Mouse (Mus musculus) cerebellum, postnatal 4 days (tissue): ENCODE results near the gene Gon4l.
"Not testable (repeated sequence)": the region's sequence is repeated elsewhere in the genome, so short reads cannot be mapped to it uniquely, and the experiment has no call there.

Source experiments
- DNase-seq, 2 experiments: peaks; one replicate each; pipeline ENCODE4 v3.0.0; 2022; ENCODE audit warnings: low spot score in 2 of 2, mixed read lengths in 1 of 2

The Gon4l gene

DNA sequence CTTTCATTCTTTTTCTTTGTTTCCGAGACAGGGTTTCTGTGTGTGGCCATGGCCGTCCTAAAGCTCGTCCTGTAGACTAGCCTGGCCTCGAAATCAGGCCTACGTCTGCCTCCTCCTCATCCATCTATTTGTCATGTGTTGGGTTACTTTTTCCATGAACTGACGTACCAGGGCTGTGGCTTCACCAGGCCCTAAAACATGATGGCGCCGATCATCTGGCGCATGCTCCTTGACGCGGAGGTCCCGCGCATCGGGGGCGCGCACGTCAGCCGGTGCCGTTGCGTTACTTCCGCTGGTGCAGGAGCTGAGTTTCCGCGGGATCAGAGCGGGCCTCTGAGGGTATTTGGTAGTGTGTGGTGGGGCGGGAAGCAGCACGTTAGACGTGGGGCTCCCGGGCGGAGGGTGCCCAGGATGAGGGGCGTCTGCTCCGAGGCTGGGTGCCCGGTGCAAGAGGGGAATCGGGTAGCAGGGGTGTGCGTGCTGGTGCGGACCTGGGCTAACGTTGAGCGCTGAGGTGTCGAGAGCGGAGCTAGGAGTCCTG lies at the start of gene Gon4l:
Gon4l (plus strand) TSS at position 281 of the 541 bp plus-strand sequence.
- peak in 1 of 2 experiments; percentile 6 for DNase-seq

GRCm38 (mm10) chr3:88786323-88786722 lies 48.7 kb upstream of the Gon4l start:
- not testable (repeated sequence) for DNase-seq

GRCm38 (mm10) chr3:88786805-88787204 lies 48.2 kb upstream of the Gon4l start:
- not testable (repeated sequence) for DNase-seq

GRCm38 (mm10) chr3:88788033-88788432 lies 47.0 kb upstream of the Gon4l start:
- not testable (repeated sequence) for DNase-seq

GRCm38 (mm10) chr3:88797507-88797906 lies 37.5 kb upstream of the Gon4l start:
- not testable (repeated sequence) for DNase-seq

GRCm38 (mm10) chr3:88803910-88804540 lies 31.0 kb upstream of the Gon4l start:
- no peak for DNase-seq

GRCm38 (mm10) chr3:88825710-88826109 lies 9.3 kb upstream of the Gon4l start:
- DNase-seq, result no peak

- DNase-seq, result no peak
Measured at GRCm38 (mm10) chr3:88827231-88827630, 7.8 kb upstream of the Gon4l start.

DNA sequence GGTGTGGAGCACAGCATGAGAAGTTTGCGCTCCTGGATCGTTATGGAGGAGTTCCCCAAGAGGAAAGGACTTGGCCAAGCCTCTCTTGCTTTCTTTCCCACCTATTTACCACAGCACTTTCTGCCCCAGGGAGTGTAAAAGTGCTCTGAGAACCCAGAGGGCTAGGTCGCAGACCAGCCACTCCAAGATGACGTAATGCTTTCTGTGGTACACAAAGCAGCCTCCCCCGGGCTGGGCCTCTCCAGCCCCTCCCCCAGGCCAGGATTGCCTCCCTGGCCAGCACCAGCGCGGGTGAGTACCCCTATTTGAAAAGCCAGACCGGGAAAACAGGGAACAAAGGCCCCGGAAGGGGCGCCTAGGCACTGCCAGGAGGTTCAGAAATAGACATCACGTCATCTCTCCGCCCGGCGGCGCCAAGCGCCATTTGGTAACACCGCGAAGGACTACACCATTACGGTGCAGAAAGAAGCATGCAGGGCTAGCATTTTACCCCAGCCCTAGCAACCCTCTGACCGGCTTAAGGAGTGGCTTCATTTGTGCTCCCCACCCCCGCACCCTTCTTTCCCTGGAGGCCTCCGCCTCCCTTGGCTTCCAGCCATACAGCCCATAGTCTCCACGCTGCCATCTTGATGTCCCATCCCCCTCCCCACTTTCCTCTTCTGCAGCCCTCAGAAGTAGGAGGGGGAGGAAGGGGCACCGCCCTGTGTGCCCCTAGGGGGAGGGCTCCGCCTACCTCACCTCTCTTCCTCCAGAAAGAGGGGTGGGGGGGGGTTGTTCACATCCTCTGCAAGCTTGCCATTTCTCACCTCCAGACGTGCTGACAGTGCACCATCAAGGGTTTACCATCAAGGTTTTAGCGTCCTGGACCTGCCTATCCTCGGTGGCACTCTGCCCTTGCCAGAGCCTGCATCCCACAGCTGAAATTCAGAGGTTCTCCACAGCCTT lies 3.6 kb upstream of the Gon4l start:
- DNase-seq, result peak; percentile 47 to 84

- peak in 1 of 2 experiments; percentile 26 for DNase-seq
Measured at GRCm38 (mm10) chr3:88832388-88832787, 2.6 kb upstream of the Gon4l start.

DNA sequence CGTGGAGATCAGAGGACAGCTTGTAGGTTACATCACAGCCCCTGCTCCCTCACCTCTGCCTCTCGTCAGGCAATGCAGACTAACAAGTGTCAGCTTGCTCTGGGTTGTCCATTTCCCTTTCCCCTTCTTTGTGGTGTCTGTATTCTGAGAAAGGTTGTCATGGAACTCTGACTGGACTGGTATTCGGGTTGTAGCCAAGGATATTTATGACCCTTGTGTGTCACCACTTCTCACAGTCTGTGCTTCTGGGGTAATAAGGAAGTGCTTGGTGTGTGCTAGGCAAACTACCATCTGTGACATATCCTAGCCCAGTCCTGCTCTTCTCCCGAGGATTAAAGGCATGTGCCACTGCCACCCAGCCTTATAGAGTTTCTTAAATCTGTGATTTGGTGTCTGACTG lies 14.1 kb downstream of the Gon4l start:
- no peak for DNase-seq

DNA sequence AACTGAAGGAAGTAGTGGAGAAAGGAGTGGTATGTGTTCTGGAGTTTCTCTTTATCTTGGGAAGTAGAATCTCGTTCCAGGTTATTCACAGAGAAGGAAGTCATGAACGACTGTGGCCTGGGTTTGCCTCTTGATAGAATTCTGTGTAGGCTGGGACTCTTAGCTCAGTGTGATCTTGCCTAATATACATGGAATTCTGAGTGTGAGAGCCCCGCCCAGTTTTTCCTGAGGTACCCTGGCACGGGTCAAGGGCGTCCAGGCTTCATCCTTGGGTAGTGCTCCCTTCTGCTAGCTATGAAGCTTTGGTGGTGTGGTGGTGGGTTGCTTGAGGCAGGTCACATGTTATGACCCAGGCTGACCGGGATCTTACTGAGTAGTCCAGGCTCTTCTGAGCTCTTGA lies 20.8 kb downstream of the Gon4l start:
- no peak for DNase-seq

DNA sequence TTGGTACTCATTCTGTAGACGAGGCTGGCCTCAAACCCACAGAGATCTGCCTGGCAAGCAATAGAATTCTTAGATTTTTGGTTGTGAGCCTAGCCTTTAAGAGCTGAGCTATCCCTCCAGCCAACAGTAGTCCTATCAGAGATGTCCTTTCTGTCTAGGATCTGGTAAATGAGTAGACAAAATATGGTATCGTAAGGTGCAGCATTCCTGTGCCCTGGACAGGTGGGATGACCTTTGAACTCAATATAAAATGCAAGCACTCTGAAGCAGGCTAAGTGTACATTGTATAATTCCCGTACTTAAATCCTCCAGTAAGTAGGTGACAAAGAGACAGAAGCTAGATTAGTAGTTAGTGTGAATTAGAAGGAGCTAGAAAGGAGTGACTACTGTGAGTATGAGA lies 27.1 kb downstream of the Gon4l start:
- no peak for DNase-seq

DNA sequence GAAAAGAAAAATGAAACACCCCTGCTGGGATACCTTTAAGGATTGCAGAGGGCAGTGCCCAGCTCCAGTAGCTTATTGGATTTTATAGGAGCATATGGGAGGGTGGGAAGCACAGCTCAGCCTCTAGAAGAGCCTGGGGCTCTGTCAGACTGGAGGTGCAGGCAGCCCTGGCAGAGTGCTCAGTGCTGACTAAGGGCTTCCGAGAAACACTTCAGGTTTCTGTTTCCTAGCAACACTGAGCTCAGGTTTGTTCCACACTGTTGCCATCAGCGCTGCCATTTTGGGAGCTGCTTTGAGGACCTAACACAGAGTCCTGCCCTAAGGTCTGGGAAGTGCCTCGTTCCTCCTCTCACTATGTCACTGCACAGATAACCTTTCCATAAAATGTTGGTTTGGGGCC lies 31.7 kb downstream of the Gon4l start:
- DNase-seq, result not testable (repeated sequence)

DNA sequence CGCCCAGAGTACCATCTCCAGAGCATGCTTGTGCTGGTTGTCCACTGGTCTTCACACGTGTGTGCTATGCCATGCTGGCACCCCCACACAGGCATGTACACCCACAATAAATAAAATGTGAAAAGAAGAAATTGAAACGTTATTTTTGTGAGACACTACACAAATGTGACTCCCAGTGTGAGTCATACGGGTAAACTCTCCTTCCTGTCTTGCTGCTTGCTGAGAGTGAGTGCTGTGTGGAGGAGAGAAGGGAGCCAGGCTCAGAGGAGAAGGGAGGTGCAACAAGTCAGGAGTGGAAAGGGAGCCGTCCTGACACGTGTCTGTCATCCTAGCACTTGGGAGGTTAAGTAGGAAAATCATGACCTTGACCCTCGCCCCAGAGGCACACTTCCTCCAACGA lies 32.1 kb downstream of the Gon4l start:
- not testable (repeated sequence) for DNase-seq

DNA sequence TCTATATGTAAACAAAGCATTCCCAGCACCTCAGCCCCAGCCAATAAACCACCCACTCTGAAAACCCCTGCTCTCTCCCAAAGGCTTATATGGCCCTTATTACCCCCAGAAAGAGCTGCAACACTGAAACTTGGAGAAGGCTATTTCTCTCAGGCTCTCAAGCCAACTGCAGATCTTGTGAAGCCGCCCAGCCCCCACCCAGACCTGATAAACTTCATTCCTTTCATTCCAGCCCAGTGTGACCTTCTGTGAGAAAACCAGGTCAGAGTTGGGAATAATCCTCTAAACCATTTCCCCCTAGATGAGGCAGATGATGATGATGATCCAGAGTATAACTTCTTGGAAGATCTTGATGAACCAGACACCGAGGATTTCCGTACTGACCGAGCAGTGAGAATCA lies 33.4 kb downstream of the Gon4l start:
- DNase-seq, result not testable (repeated sequence)

DNA sequence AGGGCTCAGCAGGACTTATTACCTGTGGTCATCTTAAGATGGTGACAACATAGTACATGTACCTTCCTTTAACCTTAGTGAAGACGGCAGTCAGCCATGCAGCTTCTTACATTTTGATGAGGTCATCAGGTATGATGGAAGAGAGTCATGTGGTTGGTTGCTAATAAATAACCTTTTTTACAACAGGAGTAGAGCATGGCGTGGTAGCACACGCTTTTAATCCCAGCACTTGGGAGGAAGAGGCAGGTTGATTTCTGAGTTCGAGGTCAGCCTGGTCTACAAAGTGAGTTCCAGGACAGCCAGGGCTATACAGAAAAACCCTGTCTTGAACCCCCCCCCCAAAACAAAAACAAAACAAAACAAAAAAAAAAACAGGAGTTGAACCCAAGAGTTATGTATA lies 47.5 kb downstream of the Gon4l start:
- not testable (repeated sequence) for DNase-seq

DNA sequence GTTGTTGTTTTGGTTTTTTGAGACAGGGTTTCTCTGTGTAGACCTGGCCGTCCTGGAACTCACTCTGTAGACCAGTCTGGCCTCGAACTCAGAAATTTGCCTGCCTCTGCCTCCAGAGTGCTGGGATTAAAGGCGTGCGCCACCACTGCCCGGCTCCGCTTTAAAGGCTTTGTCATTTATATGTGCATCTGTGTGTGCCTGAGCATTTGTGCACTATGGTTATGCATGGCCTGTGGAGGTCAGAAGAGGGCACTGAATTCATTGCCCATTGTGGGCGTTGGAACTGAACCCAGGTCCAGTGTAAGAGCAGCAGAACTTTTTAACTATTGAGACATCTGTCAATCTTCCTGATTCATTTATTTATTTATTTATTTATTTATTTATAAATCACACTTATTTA lies 58.0 kb downstream of the Gon4l start:
- not testable (repeated sequence) for DNase-seq

- no peak for DNase-seq
Measured at GRCm38 (mm10) chr3:88904803-88905202, 69.8 kb downstream of the Gon4l start.

DNA sequence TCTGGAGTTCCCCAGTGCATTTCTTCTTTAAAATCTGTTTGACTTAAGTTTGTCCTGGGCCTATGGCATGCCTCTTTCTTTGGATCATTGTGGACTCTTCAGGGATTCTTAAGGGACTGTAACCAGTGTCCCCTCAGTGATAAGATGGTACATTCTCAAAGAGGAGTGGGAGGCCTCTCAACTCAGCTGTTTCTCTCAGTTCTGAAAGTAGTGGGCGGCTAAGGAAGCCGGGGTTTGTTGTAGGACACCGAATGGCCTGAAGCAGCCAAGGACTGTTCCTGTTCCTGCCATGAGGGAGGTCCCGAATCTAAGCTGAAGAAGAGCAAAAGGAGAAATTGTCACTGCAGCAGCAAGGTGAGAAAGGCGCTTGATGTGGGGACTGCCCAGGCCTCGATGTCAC lies 70.2 kb downstream of the Gon4l start:
- DNase-seq, result no peak

- no peak for DNase-seq
Measured at GRCm38 (mm10) chr3:88905741-88906140, 70.7 kb downstream of the Gon4l start.

DNA sequence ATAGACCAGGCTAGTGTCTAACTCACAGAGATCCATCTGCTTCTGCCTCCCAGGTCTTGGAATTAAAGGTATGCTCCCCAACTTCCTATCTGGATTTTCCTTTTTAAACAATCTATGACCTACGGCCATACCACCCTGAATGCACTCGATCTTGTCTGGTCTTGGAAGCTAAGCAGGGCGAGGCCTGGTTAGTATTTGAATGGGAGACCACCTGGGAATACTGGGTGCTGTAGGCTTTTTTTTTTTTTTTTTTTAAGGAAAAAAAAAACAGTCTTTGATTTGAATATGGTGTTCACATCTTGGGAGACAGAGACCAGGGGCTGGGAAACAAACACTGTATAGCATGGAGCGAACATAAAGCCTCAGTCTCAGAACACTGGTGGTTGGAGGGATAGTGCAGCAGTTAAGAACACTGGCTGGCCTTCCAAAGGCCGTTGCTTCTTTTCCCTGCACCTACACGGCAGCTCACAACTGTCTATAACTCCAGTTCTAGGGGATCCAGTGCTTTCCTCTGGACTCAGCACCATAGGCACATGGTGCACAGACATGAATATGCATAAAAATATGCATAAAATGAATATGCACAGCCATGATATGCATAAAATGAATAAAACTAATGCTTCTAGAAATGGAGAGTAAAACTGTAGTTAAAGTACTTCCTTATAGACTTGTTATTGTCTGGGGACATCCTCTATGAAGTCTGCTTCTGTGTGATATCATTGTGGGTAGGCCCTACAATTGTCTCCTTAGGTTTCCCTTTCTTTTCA lies 71.5 kb downstream of the Gon4l start:
- no peak for DNase-seq
